Comparison of ENCODE assay signal across 25 mouse cellular contexts in genomic region chr11:32782724-32783123, GRCm38 (mm10). TPM values are rescaled to one million over a fixed set of nuclear protein-coding genes. Genes with fewer than 3 reads are reported as not detected.
DNase-seq lines count a peak whose midpoint lies in the region; TF ChIP-seq lines count a peak whose summit lies in the region.
"Had no signal": no experiment of that assay in that cellular context is flagged by ENCODE, and none has a peak within 500 bp of the region (broad histone marks: within the 10 kb centered on the region; RNA-seq: fewer than 3 reads in every experiment).

No protein-coding gene starts in this region.

- H3K27ac ChIP-seq in kidney, adult 2 months (ENCODE audit: insufficient read depth, low read depth, low read length): no peak overlapping the region
- H3K27ac ChIP-seq: embryonic facial prominence, embryonic 10.5 days; forebrain, embryonic 13.5 days; limb, embryonic 15.5 days; neural tube, embryonic 12.5 days; stomach, postnatal 0 days had no signal

- WGBS in kidney, adult 2 months: 62% methylated on average over 3 of the region's 3 CpGs

- no peak for TF ChIP-seq CTCF in kidney, adult 2 months (conservative IDR thresholded peaks at IDR 0.05; ENCODE audit: insufficient read depth, insufficient read length, low read depth, low read length)

- H3K4me1 ChIP-seq in kidney, adult 2 months (ENCODE audit: control insufficient read depth, insufficient read depth, low read length): no peaks in the 10 kb centered on the region

- no peaks in the 10 kb centered on the region for H3K27me3 ChIP-seq in kidney, adult 2 months (replicated peaks; ENCODE audit: control insufficient read depth, insufficient read depth, low read length)
- H3K27me3 ChIP-seq: CH12.LX; forebrain, embryonic 13.5 days; limb, embryonic 15.5 days; neural tube, embryonic 12.5 days had no signal

- TF ChIP-seq POLR2A in kidney, adult 2 months (IDR thresholded peaks at IDR 0.05; ENCODE audit: low read depth, low read length): no peak

- H3K36me3 ChIP-seq in kidney, adult 2 months (ENCODE audit: control insufficient read depth, insufficient read depth, low read length): no peaks in the 10 kb centered on the region
- H3K36me3 ChIP-seq: embryonic facial prominence, embryonic 10.5 days; limb, embryonic 15.5 days; neural tube, embryonic 12.5 days had no signal

- no peak overlapping the region for H3K4me3 ChIP-seq in kidney, adult 2 months (ENCODE audit: insufficient read depth, low read depth, low read length)
- H3K4me3 ChIP-seq: embryonic facial prominence, embryonic 10.5 days; forebrain, embryonic 13.5 days; limb, embryonic 15.5 days; neural tube, embryonic 12.5 days had no signal

- DNase-seq in adrenal gland, postnatal 14 days: peak; percentile 27
- DNase-seq in adrenal gland, postnatal 4 days (ENCODE audit: low spot score in 2 of 2): no peak
- DNase-seq in kidney, adult 2 months: peak; percentile 17
- DNase-seq in kidney, adult 9 months: no peak
- DNase-seq in lung, postnatal 10 days: peak; percentile 13
- no peak for DNase-seq in lung, postnatal 4 days
- peak; percentile 16 for DNase-seq in lung, postnatal 14 days
- DNase-seq in frontal cortex, adult 2 months (ENCODE audit: extremely low spot score in 1 of 2, low spot score in 1 of 2): no peak
- DNase-seq: adrenal gland, postnatal 25 days; cerebellum, adult 2 months; heart, postnatal 4 days; layer of hippocampus, postnatal 36 days; liver, postnatal 0 days; right cerebral cortex, postnatal 14 days; thymus, postnatal 25 days had no signal

RNA-seq across cellular contexts. Expression of gene Smim23, which starts 41.7 kb away (rescaled TPM):
- not detected in 2 replicates for total RNA-seq in adrenal gland, postnatal 14 days (2021)
- not detected for total RNA-seq in adrenal gland, postnatal 4 days (2021)
- polyA plus RNA-seq in kidney, adult 2 months (2012; rRNA removed): not detected in 2 replicates
- polyA plus RNA-seq in frontal cortex, adult 2 months (2012; rRNA removed): not detected in 2 replicates
- total RNA-seq: adrenal gland, postnatal 25 days; CH12.LX; heart, adult 18-20 months; heart, postnatal 4 days; layer of hippocampus, postnatal 36 days; left cerebral cortex, postnatal 25 days; monocyte, adult 5-6 weeks had no signal
- polyA plus RNA-seq: cerebellum, adult 2 months; embryonic facial prominence, embryonic 10.5 days; forebrain, embryonic 13.5 days; inflammation-experienced regulatory T-cells, adult 6 months; limb, embryonic 15.5 days; liver, postnatal 0 days; neural tube, embryonic 12.5 days; stomach, postnatal 0 days had no signal

Comparison
In these comparisons a context has a peak if more than half of its experiments do, and no peak if none do; other contexts are left out.
1. DNase-seq: peak in adrenal gland, postnatal 14 days (single experiment), kidney, adult 2 months (single experiment), lung, postnatal 10 days (single experiment) and lung, postnatal 14 days (single experiment); none in adrenal gland, postnatal 4 days (0 of 2), kidney, adult 9 months (single experiment), lung, postnatal 4 days (0 of 2) and frontal cortex, adult 2 months (0 of 2).